Mouse (Mus musculus) kidney, adult 2 months (tissue): ENCODE results near the gene Etfa.

Source experiments
- CTCF ChIP-seq: fragments of 200-500 bp; conservative IDR thresholded peaks from 2 replicates; pipeline ENCODE4 v1.5.1; 2011; ENCODE audit warnings: low read depth, mild to moderate bottlenecking, control low read depth, low read length, moderate library complexity, mixed read lengths; ENCODE audit not compliant: insufficient read depth, insufficient read length
- POLR2A ChIP-seq: fragments of 200-500 bp; IDR thresholded peaks from one replicate; pipeline ENCODE4 v1.6.1; 2011; ENCODE audit warnings: low read depth, low read length, control low read depth

- TF ChIP-seq POLR2A: no peak
- TF ChIP-seq CTCF: no peak
Measured at GRCm38 (mm10) chr9:55439206-55439780, 72.8 kb downstream of the Etfa start.
